Mouse (Mus musculus): ENCODE data around the gene Adamts17.
A peak's percentile ranks its signal among the peaks of the same experiment; 100 is the strongest.

Gene Adamts17

DNA sequence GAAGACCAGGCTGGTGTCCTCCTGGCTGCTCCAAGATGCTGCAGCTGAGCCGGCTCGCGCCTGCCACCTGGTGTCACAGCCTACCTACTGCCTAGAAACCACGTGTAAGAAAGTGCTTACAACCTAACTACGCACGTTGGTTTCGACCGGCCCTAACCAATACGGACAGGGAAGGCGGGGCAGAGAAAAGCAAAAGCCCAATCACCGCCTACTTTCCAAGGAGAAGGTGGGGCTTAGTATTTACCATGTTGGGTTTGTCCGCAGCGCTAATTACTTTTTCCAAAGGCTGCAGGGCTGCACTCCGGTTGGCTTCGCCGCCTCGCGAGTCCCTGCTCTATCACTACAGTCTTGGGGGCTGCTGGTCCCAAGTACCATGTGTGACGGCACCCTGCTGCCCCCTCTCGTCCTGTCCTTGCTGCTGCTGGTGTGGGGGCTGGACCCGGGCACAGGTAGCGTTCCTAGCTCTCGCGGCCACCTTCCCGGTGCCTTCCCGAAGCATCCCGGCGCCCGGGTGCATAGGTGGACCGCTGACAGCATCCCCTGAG is at the start of gene Adamts17:
TSS of gene Adamts17 (plus strand) at position 273 of the 545 bp plus-strand sequence.
- DNase-seq (ENCODE audit: low read depth in 2 of 2, low spot score in 2 of 2), result peak; percentile 83 to 89

DNA sequence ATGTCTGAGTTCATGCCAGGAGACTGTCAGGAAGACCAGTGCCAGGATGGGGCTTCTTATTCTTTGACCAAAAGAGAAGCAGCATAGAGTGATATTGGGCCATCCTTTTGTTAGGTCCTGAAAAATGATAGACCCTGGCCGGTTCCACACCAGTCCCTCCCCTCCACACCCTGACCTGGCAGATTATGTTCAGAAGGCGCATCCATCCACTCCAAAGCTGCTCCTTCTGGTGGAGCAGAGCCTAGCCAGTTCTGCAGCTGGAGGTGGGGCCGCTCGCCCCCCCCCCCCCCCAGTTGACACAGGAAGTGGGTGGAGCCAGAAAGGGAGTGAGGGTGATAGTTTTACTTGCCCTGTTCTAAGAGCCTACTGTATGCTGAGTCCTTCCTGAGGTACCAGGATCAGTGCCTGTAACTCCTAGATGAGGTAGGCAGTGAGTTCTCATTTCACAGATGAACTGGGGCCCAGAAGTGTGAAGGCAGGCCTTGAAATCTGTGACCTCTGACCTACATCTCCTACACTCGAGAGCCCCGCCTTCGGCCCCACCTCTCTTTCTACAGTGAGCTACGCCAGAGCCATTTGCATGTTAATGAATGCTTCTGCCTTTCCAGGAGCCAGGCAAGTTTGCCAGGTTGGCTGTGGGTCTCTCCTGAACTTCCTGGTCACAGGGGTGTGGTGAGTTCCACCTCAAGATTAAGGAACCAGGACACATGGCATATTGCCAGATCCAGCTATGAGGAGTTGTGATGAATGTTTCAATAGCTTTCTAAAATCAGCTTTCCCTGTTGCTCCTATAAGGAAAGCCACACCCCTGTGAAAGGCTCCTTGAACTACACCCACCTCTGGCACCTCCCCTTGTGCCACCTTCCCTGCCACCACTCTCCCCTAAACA is 49.4 kb upstream of the Adamts17 start:
- no peak for DNase-seq (ENCODE audit: low read depth in 2 of 2, low spot score in 2 of 2)

DNA sequence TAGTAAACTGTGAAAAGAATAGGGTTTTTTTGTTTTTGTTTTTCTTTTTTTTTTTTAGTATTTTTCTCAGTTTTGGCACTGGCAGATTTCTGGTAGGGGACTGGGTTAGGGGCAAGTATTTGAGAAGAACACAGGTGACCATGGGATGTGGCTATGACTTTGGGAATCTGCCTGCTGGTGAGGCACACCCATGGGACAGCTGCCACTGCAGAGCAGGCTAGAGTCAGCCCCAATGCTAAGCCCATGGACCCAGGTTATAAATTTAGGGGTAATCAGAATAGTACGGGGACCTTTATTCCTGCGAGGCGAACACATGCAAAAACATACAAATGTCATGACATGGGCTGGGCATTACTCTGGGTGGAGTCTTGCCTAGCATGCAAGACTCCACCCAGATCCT is 48.5 kb upstream of the Adamts17 start:
- no peak for DNase-seq (ENCODE audit: low read depth in 2 of 2, low spot score in 2 of 2)

DNA sequence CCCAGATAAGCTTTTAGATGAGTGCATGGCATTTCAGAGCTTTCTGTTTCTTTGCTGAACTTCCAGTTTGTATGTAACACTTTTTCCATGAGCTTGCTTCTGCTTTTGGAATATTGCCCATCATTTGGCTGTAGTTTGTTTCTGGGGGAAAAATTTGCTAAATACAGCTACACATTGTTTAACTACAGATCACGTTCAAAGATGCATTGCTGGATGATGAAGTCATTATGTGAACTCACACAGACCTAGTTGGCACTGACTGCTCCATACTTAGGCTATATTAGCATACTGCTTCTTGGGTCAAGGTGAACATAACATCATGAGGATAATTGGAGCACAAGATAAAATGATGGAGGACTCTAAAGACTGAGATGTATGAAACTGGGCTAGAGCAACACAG is 42.6 kb upstream of the Adamts17 start:
- no peak for DNase-seq (ENCODE audit: low read depth in 2 of 2, low spot score in 2 of 2)

DNA sequence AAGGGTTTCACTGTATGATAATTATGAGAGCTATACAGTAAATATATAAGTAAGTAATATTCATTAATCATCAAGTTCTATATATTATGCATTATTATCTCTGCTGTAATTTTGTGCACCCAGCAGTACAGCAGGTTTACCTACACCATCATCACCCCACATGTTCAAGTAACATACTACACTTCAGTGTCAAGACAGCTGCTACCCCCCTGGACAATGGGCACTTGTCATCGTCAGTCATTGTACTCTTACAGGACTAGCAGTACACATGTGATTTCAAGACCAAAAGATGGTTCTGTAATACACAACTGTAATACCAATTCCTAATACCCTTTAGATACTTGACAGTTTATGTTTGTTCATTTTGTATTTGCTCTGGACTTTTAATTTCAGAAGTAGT is 42.2 kb upstream of the Adamts17 start:
- no peak for DNase-seq (ENCODE audit: low read depth in 2 of 2, low spot score in 2 of 2)

DNA sequence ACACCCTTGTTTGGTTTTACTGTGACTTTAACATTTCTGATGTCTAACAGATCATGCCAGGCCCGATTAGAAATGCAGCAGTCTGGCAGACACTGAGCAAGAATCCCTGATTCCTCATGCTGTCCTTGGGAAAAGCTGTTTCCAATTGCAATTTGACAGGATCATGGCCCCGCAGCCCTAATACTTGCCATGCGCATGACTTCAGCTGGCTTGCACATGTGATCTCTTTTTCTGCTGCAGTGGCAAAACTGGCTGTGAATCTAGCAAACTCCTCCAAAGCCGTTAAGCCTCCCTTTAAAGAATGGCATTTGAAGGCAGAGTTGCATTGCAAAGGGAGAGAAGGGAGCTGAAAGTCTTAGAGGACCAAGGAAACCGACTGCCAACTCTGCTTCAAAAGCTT is 40.7 kb upstream of the Adamts17 start:
- DNase-seq (ENCODE audit: low read depth in 2 of 2, low spot score in 2 of 2), result no peak

DNA sequence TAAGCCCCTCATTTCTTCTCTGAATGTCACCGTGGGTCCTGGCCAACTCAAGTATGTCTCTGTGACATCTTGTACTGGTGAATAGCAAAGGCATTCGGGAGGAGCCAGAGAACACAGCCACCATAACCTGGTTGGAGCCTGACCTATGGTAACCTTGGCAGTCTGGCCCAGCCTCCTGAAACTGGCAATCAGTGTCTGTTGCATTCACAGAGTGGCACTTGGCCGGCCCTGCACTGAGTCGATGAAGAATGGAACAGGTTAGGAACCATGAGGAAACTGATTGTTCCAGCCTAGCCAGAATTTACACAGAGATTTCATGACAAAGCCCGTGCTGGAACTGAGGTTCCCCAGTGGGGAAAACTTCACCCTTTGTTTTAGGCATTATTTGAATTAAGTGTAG is 38.8 kb upstream of the Adamts17 start:
- no peak for DNase-seq (ENCODE audit: low read depth in 2 of 2, low spot score in 2 of 2)

DNA sequence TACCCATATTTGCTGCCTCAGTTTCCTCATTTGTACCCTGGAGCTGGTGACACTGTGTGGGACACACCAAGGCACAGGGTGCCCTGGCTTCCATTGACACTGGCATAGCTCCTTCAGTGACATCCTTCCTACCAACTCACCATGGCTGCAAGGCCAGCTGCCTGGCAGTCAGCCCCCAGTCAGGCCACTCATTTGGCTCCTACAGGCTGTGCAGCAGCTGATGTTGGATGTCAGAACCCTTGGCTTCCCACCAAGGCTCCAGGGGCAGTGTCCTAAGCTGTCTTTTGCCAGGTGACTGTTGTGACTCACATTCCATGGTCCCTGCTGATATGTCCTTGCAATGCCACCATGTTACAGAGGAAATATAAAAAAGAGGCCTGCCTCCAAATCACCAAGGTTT is 37.8 kb upstream of the Adamts17 start:
- DNase-seq (ENCODE audit: low read depth in 2 of 2, low spot score in 2 of 2), result no peak

DNA sequence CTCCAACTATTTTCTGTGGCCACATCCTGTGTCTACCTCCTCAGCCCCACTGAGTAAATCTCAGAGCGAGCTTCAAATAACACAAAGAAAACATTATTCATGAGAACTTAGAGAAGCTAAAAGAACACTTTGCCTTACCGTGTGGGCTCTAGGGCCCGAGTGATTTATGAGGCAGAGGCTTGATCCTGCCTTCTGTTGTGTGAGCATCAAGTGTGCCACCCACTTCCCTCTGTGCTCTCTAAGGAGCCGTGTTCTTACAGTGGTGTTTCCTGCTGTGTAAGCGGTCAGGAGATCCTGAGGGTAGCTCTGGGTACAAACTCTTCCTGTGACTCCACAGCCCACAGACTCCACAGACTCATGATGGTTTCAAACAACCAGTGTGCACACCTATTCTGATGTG is 35.7 kb upstream of the Adamts17 start:
- DNase-seq (ENCODE audit: low read depth in 2 of 2, low spot score in 2 of 2), result no peak

DNA sequence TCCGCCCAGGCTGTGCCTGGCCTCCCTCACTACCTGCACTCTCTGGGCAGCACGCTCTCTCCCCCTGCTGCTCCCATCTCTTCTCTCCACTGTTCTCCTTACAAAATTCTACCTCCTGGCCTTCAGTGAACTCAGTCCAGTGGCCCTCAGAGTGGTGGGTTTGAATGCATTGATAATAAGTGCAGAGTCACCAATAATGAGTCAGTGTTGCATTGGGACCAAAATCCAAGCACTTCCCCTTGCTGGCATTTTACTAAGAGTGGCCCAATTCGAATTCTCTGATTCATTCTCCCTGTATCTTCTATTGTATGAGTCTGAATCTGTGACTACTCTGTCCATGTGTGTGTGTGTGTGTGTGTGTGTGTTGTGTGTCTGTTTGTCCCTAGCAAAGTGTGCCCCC is 32.7 kb upstream of the Adamts17 start:
- no peak for DNase-seq (ENCODE audit: low read depth in 2 of 2, low spot score in 2 of 2)

DNA sequence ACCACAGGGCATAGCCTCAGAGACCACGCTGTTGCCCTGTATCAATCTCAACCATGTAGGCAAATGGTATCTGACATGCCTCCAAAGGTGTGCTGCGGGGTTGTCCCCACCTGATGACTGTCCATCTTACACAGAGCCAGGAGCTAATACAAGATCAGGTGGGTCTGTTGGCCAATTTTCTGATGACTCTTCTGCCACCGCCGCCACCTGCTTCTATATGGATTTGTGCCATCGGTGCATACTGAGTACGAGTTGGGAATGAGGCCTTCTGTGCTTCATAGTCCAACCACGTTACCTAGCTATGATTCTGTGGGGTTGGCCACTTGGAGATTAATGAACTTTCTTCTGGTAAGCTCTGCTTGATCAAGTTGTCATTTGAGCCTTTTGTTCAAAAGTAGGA is 29.1 kb upstream of the Adamts17 start:
- DNase-seq (ENCODE audit: low read depth in 2 of 2, low spot score in 2 of 2), result no peak

DNA sequence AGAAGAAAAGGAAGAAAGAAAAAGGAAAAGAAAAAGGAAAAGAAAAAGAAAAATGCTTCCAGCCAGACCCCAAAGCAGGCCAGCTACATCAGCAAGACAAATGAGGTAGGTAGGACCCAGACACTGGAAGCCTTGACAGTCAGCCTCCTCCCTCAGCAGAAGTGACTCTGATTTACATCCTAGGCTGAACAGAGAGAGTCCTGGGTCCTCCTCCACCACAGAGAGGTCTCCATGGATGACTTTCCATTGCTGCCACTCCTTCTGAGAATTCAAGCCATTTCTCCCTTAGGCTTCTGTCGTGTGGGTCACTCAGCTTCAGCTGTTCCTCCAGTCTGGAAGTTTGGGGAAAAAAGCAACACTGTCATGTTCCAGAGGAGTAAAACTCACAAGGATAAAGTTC is 28.2 kb upstream of the Adamts17 start:
- DNase-seq (ENCODE audit: low read depth in 2 of 2, low spot score in 2 of 2), result no peak

DNA sequence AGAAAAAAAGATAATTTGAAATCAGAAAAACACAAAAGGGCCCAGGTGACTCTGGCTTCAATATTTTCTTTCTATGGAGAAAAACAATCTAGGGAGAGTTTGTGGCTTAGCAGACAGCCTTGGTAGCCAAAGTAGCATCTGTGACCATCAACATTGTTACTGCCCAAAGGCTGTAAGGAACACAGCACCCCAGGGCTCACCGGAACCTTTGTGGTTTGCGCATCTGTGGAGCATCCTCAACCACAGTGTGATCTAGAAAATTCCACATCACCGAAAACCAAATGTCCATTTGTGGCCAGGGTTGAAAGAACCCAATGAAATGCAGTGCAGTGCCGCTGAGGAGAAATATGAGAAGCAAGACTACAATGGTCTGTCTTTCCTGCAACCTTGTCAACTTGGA is 27.2 kb upstream of the Adamts17 start:
- no peak for DNase-seq (ENCODE audit: low read depth in 2 of 2, low spot score in 2 of 2)

DNA sequence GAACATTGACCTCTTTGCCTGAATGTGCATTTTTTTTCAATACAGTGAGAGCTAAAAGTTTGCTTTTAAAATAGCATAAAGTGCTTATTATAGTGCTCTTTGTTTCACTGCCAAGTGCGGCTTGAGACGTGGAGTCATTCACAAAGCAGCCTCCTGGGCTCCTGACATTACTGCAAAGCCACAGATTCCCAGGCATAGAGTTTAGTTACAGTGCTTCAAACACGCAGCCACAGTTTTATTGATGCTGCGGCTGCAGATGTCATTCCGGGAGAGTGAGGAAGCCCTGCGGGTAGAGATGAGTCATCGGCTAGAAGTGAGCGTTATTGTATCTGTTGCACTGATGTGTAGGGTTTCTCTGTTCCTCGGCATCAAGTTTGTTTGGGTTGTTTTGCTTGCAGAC is 26.8 kb upstream of the Adamts17 start:
- DNase-seq (ENCODE audit: low read depth in 2 of 2, low spot score in 2 of 2), result no peak

DNA sequence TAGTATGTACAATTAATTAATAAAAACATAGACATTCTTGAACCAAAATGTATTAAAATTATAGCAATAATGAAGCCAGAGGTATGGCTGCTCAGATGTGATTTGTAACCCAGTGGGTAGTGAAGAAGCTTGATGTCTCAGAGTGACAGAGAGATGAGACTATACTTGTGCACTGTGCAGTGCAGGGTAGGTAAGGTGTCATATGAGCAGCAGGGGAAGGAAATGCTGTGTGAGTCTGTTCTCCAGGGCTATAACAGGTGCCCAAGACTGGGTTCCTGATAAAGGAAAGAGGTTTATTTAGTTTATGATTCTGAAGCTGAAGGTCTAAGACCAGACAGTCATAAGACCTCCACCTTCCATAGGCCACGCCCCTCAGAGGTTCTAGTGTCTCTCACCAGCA is 26.4 kb upstream of the Adamts17 start:
- no peak for DNase-seq (ENCODE audit: low read depth in 2 of 2, low spot score in 2 of 2)

DNA sequence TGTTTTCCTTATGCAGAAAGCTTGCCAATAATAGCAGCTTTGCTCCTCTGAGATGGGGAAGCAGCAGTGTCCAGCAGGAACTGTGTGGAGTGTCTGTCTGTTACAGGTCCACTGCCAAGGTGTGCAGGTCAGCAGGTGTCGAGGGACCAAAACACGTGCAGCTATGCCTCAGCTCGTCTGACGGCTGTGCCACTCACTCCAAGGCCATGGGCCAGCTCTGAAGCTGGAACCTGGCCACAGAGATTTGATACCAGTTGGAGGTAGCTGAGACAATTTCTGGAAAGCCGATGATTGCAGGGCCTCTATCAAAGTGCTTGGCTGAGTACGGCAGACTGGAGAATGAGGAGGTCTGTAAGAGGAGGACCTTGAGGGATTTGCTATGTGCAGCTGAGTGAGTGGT is 24.0 kb upstream of the Adamts17 start:
- no peak for DNase-seq (ENCODE audit: low read depth in 2 of 2, low spot score in 2 of 2)

DNA sequence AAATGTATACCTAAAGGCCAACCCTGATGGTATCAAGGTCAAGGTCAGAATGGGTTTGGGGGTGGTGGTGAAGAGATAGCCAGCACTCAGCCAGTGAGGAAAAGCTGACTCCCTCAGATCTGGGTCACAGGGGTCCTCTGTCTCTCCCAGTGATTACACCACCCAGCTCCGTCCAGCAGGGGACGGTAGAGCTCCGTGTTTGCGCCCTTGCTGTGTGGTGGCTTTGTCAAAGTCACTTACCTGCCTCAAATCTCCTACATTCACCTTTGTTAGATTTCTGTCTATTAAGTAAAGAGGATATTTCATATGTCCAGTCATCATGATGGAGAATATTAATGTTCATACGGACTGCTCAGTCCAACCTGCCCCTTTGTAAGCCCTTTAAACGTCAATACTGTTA is 19.5 kb upstream of the Adamts17 start:
- DNase-seq (ENCODE audit: low read depth in 2 of 2, low spot score in 2 of 2), result peak; percentile 21 to 42

DNA sequence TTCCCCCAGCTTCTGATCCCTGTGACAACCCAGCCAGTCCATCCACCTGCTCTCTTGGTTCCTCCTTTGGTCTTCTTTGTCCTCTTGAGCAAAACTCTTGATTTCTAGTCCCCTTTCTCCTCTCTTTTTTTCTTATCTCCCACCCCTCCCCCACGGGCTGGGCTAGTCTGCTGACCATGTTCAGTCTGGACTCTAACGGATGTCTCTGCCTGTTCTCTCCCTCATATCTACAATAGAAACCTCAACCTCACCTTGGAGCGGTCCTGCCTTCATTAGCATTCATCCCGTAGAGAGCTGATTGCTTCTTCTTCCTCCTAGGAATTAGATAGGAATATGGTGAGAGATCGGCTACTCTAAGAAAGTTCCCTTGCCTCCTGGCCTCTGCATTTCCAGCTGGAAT is 8.7 kb upstream of the Adamts17 start:
- no peak for DNase-seq (ENCODE audit: low read depth in 2 of 2, low spot score in 2 of 2)

DNA sequence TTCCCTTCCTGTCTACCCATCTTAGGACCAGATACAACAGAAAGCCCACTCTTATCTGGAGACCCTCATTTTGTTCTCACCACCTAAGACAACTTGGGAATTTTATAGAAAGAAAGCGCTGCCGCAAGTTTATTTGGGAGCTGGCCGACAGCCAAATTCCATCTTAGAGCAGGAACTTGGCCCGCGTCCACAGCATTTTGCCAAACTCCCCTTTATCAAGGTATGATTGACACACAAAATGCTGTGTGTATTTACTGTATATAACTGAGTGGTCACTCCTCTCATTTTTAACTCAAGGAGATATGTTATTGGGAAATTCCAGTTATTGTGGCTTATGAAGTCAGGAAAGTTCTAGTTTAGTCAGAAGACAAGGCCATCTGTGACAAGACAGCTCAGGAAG is 8.2 kb upstream of the Adamts17 start:
- no peak for DNase-seq (ENCODE audit: low read depth in 2 of 2, low spot score in 2 of 2)

DNA sequence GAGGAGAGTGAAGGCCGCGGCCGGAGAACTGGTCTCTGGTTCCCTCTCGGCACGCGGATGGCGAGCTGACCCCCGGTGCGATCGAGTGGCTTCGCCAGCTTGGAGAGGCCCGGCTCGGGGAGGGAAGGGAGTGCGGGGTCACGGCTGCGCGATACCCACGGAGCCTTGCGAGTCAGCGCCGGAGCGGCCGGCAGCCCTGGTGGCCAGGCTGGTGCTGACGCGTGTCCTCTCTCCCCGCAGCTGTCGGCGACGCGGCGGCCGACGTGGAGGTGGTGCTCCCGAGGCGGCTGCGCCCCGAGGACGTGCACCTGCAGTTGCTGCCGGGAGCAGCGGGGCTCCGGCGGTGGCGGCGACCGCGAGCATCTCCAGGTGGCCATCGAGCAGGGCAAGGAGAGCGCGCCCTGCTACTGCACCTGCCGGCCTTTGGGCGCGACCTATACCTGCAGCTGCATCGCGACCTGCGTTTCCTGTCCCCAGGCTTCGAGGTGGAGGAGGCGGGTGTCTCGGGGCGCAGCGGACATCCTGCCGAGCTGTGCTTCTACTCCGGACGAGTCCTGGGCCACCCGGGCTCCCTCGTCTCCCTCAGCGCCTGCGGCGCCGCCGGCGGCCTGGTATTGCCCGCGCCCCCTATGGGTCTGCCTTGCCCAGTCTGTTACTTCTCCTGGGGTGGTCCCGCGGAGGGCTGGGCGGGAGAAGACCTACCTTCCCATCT is 629 bp downstream of the Adamts17 start:
- DNase-seq (ENCODE audit: low read depth in 2 of 2, low spot score in 2 of 2), result peak; percentile 35 to 47

DNA sequence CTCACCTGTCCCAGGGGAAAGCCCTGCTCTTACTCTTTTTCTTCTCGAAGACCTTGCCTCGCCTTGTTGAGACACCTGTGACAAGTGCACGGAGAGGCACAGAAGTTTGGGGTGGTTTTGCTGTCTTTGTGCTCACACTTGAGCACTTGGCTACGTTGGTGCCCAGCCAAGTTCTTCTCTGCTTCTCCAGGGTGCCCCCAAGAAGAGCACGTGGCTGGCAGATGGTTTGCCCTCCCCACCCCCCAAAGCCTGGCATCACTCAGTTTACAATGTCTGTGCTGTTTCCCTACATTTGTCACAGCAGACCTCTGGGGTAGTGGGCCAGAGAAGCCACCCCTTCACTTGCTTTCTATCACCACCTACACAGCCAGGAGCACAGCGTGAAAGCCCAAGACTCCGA is 1.6 kb downstream of the Adamts17 start:
- no peak for DNase-seq (ENCODE audit: low read depth in 2 of 2, low spot score in 2 of 2)

DNA sequence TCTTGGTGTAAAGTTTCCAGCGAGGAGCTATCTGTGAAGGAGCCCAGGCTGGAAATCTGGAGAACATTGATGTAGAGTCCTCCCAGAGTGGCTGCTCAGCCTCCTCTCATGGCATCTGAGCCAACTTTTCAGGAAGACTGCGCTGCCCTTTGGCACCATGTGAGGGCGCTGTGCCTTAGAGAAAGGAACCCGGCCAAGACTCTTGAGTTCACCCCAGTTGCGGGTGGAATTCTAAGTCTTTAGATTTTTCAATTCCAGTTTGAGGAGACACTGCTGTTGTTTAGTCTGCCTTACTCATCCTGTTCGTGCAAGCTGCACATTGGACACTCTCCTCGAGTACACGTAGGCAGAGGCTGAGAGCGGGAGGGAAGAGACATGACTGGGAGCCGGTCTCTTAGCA is 2.5 kb downstream of the Adamts17 start:
- peak in 1 of 2 experiments; percentile 35 for DNase-seq (ENCODE audit: low read depth in 2 of 2, low spot score in 2 of 2)

Measured in CD8-positive naive resting alpha-beta T cell, adult 2 months (primary cell).